Mouse (Mus musculus) lung, postnatal 10 days (tissue): Measurements from ENCODE around the gene Gm49339.
"Not testable (repeated sequence)": the region's sequence is repeated elsewhere in the genome, so short reads cannot be mapped to it uniquely, and the experiment has no call there.

Source experiments
- DNase-seq: peaks from one replicate; pipeline ENCODE4 v3.0.0; 2021

Gene Gm49339

GRCm38 (mm10) chr10:51480397-51480796, at the start of gene Gm49339, which contains the start of gene Lilr4b:
Gene Gm49339 (plus strand): TSS chr10:51480612.
Gene Lilr4b (plus strand): TSS chr10:51480632.
- not testable (repeated sequence) for DNase-seq

- DNase-seq = no peak
Measured at GRCm38 (mm10) chr10:51432940-51433339, 47.5 kb upstream of the Gm49339 start.

GRCm38 (mm10) chr10:51435684-51436083, 44.7 kb upstream of the Gm49339 start:
- no peak for DNase-seq

- no peak for DNase-seq
Measured at GRCm38 (mm10) chr10:51451610-51452009, 28.8 kb upstream of the Gm49339 start.

- DNase-seq = no peak
Measured at GRCm38 (mm10) chr10:51453616-51454298, 26.7 kb upstream of the Gm49339 start.

GRCm38 (mm10) chr10:51454365-51454764, 26.0 kb upstream of the Gm49339 start:
- no peak for DNase-seq

- no peak for DNase-seq
Measured at GRCm38 (mm10) chr10:51455762-51456161, 24.6 kb upstream of the Gm49339 start.

GRCm38 (mm10) chr10:51456369-51456768, 24.0 kb upstream of the Gm49339 start:
- DNase-seq = no peak

- DNase-seq = not testable (repeated sequence)
Measured at GRCm38 (mm10) chr10:51463800-51464199, 16.6 kb upstream of the Gm49339 start.

GRCm38 (mm10) chr10:51490691-51491090, 10.3 kb downstream of the Gm49339 start, which contains the start of gene Lilrb4a:
Gene Lilrb4a (plus strand): TSS chr10:51490956.
- DNase-seq = not testable (repeated sequence)

GRCm38 (mm10) chr10:51520021-51520420, 39.6 kb downstream of the Gm49339 start:
- DNase-seq = no peak

GRCm38 (mm10) chr10:51521453-51521852, 41.0 kb downstream of the Gm49339 start:
- DNase-seq = no peak

- no peak for DNase-seq
Measured at GRCm38 (mm10) chr10:51526090-51526489, 45.7 kb downstream of the Gm49339 start.

- DNase-seq = no peak
Measured at GRCm38 (mm10) chr10:51526633-51527032, 46.2 kb downstream of the Gm49339 start.

- no peak for DNase-seq
Measured at GRCm38 (mm10) chr10:51528840-51529434, 48.5 kb downstream of the Gm49339 start.

GRCm38 (mm10) chr10:51529497-51529896, 49.1 kb downstream of the Gm49339 start:
- DNase-seq = no peak

- no peak for DNase-seq
Measured at GRCm38 (mm10) chr10:51530813-51531212, 50.4 kb downstream of the Gm49339 start.
